Mouse (Mus musculus) C2C12 (cell line): ENCODE measurements at regions not wholly inside any gene's neighbourhood (a gene's known extent, or its start where the extent isn't known, plus 50 kb on each side); places are given as distances from the start of the nearest gene placed in this dataset.

Source experiments
- H3K27me3 ChIP-seq: one replicate; pipeline ENCODE4 v1.6.1; 2011; ENCODE audit not compliant: control insufficient read depth, insufficient read depth, insufficient read length
- H3K36me3 ChIP-seq: one replicate; pipeline ENCODE4 v1.6.1; 2011; ENCODE audit not compliant: control insufficient read depth, insufficient read depth
- H3K4me3 ChIP-seq: one replicate; pipeline ENCODE4 v1.5.1; 2011; ENCODE audit warnings: mild to moderate bottlenecking, control low read depth; ENCODE audit not compliant: poor library complexity, insufficient read depth, severe bottlenecking
- H3K79me2 ChIP-seq: one replicate; pipeline ENCODE4 v1.6.1; 2011; ENCODE audit not compliant: control insufficient read depth, insufficient read depth
- H3K79me3 ChIP-seq: one replicate; pipeline ENCODE4 v1.6.1; 2011; ENCODE audit warnings: low read depth, control low read depth
- H3ac ChIP-seq: one replicate; pipeline ENCODE3; 2011; ENCODE audit warnings: low read depth; ENCODE audit not compliant: control insufficient read depth, insufficient read length
- CEBPB ChIP-seq: IDR thresholded peaks from one replicate; pipeline ENCODE4 v1.6.1; 2011; ENCODE audit warnings: low read depth, mild to moderate bottlenecking, control low read depth, moderate library complexity
- CTCF ChIP-seq: IDR thresholded peaks from one replicate; pipeline ENCODE4 v1.5.1; 2011; ENCODE audit not compliant: control insufficient read depth, insufficient read depth, insufficient read length
- FOSL1 ChIP-seq: IDR thresholded peaks from one replicate; pipeline ENCODE4 v1.8.0; 2011; ENCODE audit warnings: mild to moderate bottlenecking, low read length; ENCODE audit not compliant: poor library complexity, insufficient read depth, severe bottlenecking
- MAX ChIP-seq: IDR thresholded peaks from one replicate; pipeline ENCODE4 v1.6.1; 2011; ENCODE audit warnings: mild to moderate bottlenecking, control low read depth
- MYOD1 ChIP-seq: IDR thresholded peaks from one replicate; pipeline ENCODE4 v1.6.1; 2011; ENCODE audit warnings: low read depth; ENCODE audit not compliant: control insufficient read depth, insufficient read length
- MYOG ChIP-seq: IDR thresholded peaks from one replicate; pipeline ENCODE4 v1.6.1; 2011; ENCODE audit not compliant: control insufficient read depth, insufficient read length; ENCODE audit errors: extremely low read depth
- USF1 ChIP-seq: IDR thresholded peaks from one replicate; pipeline ENCODE4 v1.6.1; 2011; ENCODE audit warnings: low read depth, mild to moderate bottlenecking, control low read depth, moderate library complexity

DNA sequence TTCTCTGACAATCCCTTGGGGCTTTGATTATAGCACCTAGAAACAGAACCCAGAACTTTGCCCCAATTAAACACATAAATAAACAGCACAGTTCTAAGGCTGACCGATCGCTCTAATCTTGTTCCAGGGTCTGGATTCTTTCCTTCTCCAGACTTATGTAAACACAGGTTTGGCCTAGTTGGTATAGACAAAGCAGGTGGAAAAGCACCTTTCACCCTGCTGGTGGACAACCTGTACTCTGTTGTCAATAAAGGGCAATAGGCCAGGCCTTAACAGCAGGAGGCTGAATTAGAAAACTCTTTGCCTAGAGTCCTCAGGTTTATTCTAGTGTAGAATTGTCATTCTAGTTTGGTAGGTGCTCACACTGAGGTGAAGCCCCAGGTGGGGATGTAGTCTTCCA lies 69.2 kb upstream of the Ube2e2 start:
- Histone ChIP-seq H3K79me2 (no peaks in the 10 kb centered on the region), H3K4me3 (no peak overlapping the region), H3K36me3 (no peaks in the 10 kb centered on the region), H3K79me3 (no peaks in the 10 kb centered on the region), H3ac (no peak overlapping the region), H3K27me3 (no peaks in the 10 kb centered on the region)
- TF ChIP-seq MYOG (no peak), USF1 (no peak), CTCF (no peak), CEBPB (no peak), MAX (no peak), FOSL1 (no peak), MYOD1 (no peak)
